Mouse (Mus musculus): Measurements from ENCODE around the gene Nudt3. TPM values are rescaled to one million over a fixed set of nuclear protein-coding genes. Genes with fewer than 3 reads are reported as not detected.
"Not testable (repeated sequence)": the region's sequence is repeated elsewhere in the genome, so short reads cannot be mapped to it uniquely, and the experiment has no call there.

Gene Nudt3
- total RNA-seq (2021) = 194 and 219 TPM in 2 replicates
- long read RNA-seq, transcript Nudt3-201 (5 exons, 2,223 nt) = major isoform, 42 of 63 reads
- long read RNA-seq, partial matches to known transcripts = 0 of 63 reads
- long read RNA-seq, other reads (novel, unspliced or antisense) = 17 of 63 reads

GRCm38 (mm10) chr17:27623360-27624326 lies at the start of gene Nudt3:
Gene Nudt3 (minus strand): TSS chr17:27623495.
- peak; percentile 90 for DNase-seq

- DNase-seq = no peak
Observed at GRCm38 (mm10) chr17:27671720-27672119, 48.4 kb upstream of the Nudt3 start.

DNA sequence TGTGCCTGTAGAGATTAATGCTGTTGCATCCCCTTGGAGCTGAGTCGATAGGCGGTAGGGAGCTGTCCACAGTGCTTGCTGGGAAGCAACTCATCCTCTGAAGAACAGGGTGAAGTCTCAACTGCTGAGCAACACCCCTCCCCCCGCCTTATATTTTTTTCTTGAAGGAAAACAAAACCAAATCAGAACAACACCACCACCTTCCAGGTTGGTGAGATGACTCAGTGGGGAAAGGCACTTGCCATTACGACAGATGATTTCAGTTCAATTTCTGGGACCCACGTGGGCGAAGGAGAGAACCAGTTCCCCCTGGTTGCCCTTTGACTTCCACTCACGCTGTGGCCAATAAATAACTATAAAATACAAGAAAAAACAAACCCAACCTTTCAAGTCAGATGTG lies 35.5 kb upstream of the Nudt3 start:
- no peak for DNase-seq

- no peak for DNase-seq
Observed at GRCm38 (mm10) chr17:27657123-27657522, 33.8 kb upstream of the Nudt3 start.

GRCm38 (mm10) chr17:27656414-27656813 lies 33.1 kb upstream of the Nudt3 start:
- DNase-seq = no peak

DNA sequence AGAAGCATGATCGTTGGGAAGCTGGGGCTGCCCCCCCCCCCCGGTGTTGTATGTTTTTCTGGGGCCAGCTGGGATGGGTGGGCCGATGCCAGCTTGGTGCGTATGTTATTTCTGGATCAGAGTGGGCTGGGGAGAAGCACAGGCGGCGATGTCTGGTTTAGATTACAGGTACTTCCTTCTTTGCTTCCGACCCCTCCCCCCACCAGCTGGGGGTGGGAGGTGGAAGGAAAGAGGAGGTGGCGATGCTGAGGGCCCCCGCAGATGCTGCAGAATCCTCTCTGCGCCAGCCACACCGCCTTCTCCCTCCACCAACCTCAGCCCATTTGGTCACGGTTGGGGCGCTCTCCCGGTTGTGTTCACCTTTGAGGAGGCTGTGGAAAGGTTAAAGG lies 32.7 kb upstream of the Nudt3 start:
- no peak for DNase-seq

DNA sequence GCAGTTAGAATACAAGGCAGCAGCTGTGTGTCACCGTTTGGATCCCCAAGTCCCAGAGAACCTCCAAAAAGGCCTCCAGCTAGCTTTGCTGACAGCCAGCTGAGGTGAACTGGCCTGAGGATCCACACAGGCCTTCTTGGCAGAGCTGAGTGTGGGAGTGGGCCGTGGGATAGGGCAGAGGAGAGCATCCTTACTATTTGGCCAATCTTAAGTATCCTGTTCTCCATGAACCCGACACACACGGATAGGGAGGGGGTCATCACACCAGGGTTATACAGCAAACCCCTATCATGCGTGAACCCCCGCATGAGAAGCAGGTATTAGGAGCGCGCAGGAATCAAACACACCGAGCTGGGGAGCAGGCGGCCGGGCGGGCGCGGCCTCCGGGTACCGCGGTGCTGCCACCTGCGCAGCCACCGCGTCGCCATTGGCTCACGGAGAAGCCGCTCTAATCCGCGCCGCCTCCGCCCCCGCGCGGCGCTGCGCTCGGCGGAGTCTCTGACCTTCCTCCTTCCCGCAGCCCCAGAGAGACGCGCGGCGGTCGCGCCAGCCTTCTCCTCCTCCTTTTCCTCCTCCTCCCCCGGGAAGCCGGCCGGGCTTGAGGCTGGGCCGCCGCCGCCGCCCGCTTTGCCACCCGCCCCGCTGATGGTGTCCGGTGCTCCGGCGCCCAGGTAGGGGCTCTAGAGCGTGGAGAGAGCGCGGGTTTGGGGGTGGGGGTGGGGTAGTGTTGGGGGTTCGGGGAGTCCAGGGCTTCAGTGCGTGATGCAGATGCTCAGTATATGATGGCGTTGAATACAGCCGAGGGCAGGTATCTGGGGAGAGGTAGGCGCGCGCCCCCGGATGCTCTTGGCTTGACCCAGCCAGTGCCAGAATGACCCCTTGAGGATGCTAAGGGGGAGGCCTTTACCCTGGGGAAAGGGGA lies 32.1 kb upstream of the Nudt3 start, which contains the start of gene Pacsin1:
Pacsin1 (plus strand) TSS at position 421 of the 922 bp plus-strand sequence.
- DNase-seq = peak; percentile 59

GRCm38 (mm10) chr17:27653253-27653959 lies 30.1 kb upstream of the Nudt3 start:
- no peak for DNase-seq

DNA sequence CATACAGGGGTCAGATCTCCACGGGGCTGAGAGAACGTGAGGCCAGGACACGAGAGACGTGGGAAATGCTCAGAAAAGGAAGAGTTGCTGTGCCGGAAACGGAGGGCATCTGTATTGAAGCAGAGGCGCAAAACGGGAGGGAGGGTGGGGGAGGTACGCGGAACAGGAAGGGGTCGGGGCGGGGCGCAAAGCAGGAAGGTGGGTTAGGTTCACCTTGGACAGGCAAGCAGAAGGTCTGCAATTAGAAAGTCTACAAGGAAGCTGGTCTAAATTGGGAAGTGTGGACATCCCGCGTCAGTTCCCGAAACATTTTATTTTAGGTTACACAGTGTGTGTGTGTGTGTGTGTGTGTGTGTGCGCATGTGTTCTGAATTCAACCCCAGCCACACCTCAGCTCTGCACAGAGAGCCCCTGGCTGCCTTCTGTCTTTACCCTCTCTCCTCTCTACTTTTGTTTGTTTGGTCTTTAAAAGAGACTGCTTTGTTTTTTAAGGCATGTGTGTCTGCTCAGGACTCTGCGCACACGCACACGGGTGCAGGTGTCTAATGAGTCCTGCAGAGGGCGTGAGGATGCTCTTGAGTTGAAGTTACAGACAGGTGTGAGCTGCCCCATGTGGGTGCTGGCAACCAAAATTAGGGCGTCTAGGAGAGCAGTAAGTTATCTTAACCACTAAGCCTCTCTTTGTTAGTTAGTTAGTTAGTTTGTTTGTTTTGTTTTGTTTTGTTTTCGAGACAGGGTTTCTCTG lies 28.9 kb upstream of the Nudt3 start:
- no peak for DNase-seq

DNA sequence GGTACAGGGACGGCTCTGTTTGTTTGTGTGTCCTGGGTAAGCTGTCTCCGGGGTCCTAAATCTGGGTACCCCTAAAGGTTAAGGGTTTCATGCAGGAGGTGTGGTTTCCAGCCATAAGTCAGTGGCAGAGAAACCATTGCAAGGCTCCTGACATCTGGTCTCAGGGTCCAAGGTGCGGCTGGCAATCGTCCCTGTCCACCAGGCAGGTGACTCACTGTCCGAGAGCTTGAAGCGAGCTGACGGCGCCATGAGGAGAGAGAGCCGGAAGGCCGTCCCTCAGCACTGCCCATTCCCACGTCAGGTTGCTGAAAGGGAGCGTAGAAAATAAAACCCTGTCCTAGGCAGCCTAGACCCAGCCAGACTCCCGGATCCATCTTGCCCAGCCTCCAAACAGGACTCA lies 27.3 kb upstream of the Nudt3 start:
- no peak for DNase-seq

GRCm38 (mm10) chr17:27650160-27650559 lies 26.9 kb upstream of the Nudt3 start:
- DNase-seq = peak; percentile 69

DNA sequence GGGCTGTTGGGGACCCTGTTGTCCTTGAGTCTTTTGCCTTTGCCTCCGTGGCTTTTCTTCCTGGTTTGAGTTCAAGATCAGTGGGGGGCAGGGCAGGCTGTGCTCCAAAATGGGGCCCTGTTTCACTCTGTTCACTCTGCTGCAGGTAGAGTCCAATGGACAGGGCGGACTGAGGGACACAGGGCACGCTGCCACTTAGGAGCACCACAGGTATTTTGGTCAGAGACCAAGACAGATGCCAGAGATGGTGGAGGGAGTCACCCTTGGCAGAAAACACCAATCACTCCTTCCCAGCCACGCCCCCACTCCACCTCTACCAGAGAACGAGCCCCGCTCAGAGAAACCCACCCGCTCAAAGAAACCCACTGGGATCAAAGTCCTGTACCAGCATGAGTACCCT lies 22.5 kb upstream of the Nudt3 start:
- DNase-seq = no peak

DNA sequence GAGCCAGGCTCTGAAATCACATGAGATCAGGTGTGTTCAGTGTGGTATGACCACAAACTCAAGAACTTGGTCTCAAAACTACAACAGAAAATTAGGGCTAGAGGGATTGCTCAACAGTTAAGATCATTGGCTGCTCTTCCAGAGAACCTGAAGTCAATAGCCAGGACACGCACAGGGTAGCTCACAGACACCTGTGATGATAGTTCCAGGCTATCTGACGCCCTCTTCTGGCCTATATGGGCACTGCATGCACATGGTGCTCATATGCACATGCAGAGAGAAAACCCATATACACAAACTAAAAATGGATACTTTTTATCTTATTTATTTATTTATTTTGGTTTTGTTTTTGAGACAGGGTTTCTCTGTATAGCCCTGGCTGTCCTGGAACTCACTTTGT lies 21.3 kb upstream of the Nudt3 start:
- DNase-seq = no peak

- DNase-seq = no peak
Observed at GRCm38 (mm10) chr17:27643756-27644155, 20.5 kb upstream of the Nudt3 start.

GRCm38 (mm10) chr17:27643101-27643500 lies 19.8 kb upstream of the Nudt3 start:
- no peak for DNase-seq

DNA sequence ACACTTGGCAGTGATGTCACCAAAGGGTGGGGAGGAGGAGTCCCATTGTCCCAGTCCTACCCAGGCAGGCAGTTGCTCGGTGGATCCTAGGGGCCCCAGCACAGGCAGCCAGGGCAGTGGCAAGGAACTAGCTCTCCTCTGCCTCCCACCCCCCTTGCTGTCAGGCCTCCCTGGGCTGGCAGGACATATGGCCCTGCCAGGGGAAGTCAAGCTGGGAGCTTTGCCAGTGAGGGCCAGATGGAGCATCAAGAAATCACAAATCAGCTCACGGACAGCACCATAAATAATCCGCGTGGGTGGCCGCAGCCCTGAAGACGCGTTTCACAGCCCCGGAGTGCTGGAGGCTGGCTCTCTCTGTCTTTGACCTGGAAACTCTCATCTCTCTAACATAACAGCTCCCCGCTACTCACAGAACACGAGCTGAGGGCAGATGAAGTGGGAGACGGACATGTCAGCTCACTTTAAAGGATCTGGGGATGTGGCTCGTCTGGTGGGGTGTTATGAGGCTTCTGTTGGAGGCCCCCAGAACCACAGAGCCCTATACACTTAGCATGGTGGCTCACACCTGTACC lies 19.3 kb upstream of the Nudt3 start:
- DNase-seq = peak; percentile 69

DNA sequence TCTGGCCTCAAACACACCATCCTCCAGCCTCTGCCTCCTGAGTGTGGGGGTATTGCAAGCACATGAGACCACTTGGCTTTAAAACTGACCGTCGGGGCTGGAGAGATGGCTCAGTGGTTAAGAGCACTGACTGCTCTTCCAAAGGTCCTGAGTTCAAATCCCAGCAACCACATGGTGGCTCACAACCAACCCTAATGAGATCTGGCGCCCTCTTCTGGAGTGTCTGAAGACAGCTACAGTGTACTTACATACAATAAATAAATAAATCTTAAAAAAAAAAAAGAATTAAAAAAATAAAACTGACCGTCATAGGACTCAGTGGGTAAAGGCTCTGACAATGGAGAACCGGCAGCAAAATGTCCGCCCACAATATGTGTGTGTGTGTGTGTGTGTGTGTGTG lies 16.6 kb upstream of the Nudt3 start:
- not testable (repeated sequence) for DNase-seq

GRCm38 (mm10) chr17:27638921-27639332 lies 15.6 kb upstream of the Nudt3 start:
- no peak for DNase-seq

GRCm38 (mm10) chr17:27637333-27637732 lies 14.0 kb upstream of the Nudt3 start:
- DNase-seq = no peak

DNA sequence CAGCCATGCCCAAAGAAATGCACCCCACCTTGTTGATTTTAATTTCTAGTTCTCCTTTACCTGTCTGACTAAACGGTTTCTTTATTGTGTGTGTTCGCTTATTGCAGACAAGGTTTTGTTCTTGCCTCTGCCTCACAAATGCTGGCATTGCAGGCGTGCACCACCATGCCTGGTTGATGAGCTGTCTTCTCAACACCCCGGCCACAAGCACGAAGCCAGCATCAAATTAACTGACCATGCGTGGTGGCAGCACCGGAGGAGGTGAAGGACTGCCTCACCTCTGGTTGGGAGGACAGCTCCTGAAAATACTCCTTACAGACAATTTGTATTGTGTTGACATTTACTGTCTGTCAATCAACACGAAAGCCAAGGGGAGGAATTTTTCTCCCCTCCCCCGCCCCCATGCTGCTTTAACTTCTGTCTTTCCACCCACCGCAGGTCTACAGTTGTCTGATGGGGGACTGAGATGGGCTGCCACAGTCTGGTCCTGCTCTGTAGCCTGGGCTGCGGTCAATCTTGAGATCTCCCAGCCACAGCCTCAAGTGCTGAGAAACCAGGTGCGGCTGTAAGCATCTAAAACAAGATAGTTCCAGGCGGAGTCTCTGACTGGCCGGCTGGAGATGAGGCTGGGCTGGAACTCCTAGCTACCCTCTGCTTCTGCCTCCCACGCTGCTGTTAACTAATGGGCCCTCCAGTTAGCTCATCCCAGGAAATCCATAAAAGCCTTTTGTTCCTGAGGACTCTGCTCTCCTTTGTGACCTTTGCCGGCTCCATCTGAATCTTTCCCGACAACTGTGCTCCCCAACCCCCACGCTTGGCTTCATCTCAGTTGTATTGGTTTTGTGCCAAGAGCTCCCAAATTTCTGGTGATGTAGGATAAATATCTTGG lies 13.1 kb upstream of the Nudt3 start, which contains the start of gene Rps10:
Rps10 (minus strand) TSS at position 538 of the 889 bp plus-strand sequence.
- no peak for DNase-seq

All from adrenal gland, postnatal 25 days (tissue).